Mouse (Mus musculus): ENCODE results near the gene Ankar. TPM values are rescaled to one million over a fixed set of nuclear protein-coding genes. Genes with fewer than 3 reads are reported as not detected.

Ankar gene
- not detected in 2 replicates for polyA plus RNA-seq (2015; fragmentation: Nextera tagmentation; extraction: Ambion mirVana)

GRCm38 (mm10) chr1:72700479-72700878, at the start of gene Ankar:
TSS of gene Ankar (minus strand) at chr1:72700579.

GRCm38 (mm10) chr1:72710753-72711653, 10.6 kb upstream of the Ankar start, which contains the start of gene Rpl37a:
TSS of gene Rpl37a (plus strand) at chr1:72711290.

Other genes starting within 250 kb of the Ankar start
- gene March4, start 163.6 kb downstream of the Ankar start, polyA plus RNA-seq (2015; fragmentation: Nextera tagmentation; extraction: Ambion mirVana) = 7.1 and 8.9 TPM in 2 replicates
- gene Smarcal1, start 117.3 kb downstream of the Ankar start, polyA plus RNA-seq (2015; fragmentation: Nextera tagmentation; extraction: Ambion mirVana) = 16.7 and 18.5 TPM in 2 replicates
- gene Rpl37a, start 10.7 kb upstream of the Ankar start, polyA plus RNA-seq (2015; fragmentation: Nextera tagmentation; extraction: Ambion mirVana) = 1,031 and 1,265 TPM in 2 replicates
- gene Igfbp2, start 123.9 kb upstream of the Ankar start, polyA plus RNA-seq (2015; fragmentation: Nextera tagmentation; extraction: Ambion mirVana) = 374 and 416 TPM in 2 replicates
- gene Igfbp5, start 174.3 kb upstream of the Ankar start, polyA plus RNA-seq (2015; fragmentation: Nextera tagmentation; extraction: Ambion mirVana) = 52.4 and 64.7 TPM in 2 replicates